Mouse (Mus musculus) spleen, postnatal 4 days (tissue): ENCODE measurements around the gene Atp5g1.

ENCODE experiments used
- DNase-seq, 2 experiments: peaks; one replicate each; pipeline ENCODE4 v3.0.0; 2022; ENCODE audit warnings: low spot score in 2 of 2

Atp5g1 gene

GRCm38 (mm10) chr11:96073295-96073993 lies 2.0 kb downstream of the Atp5g1 start:
- no peak for DNase-seq

GRCm38 (mm10) chr11:96071013-96071412 lies 4.5 kb downstream of the Atp5g1 start:
- DNase-seq, result no peak

GRCm38 (mm10) chr11:96070353-96070752 lies 5.1 kb downstream of the Atp5g1 start:
- DNase-seq, result no peak

- no peak for DNase-seq
These were observed 7.2 kb downstream of the Atp5g1 start for GRCm38 (mm10) chr11:96068231-96068630.

- DNase-seq, result peak; percentile 99
These were observed 10.1 kb downstream of the Atp5g1 start, which contains the start of gene Ube2z for GRCm38 (mm10) chr11:96065215-96065911. Ube2z (minus strand) TSS chr11:96065388.

GRCm38 (mm10) chr11:96064521-96065214 lies 10.8 kb downstream of the Atp5g1 start:
- peak; percentile 56 to 78 for DNase-seq

- DNase-seq, result no peak
These were observed 17.2 kb downstream of the Atp5g1 start for GRCm38 (mm10) chr11:96058309-96058708.

- no peak for DNase-seq
These were observed 24.6 kb downstream of the Atp5g1 start for GRCm38 (mm10) chr11:96050854-96051253.

GRCm38 (mm10) chr11:96049939-96050338 lies 25.5 kb downstream of the Atp5g1 start:
- DNase-seq, result no peak

- DNase-seq, result no peak
These were observed 27.7 kb downstream of the Atp5g1 start for GRCm38 (mm10) chr11:96047469-96048373.

GRCm38 (mm10) chr11:96046793-96047192 lies 28.7 kb downstream of the Atp5g1 start:
- DNase-seq, result no peak

GRCm38 (mm10) chr11:96046028-96046427 lies 29.4 kb downstream of the Atp5g1 start:
- DNase-seq, result no peak

- DNase-seq, result no peak
These were observed 30.5 kb downstream of the Atp5g1 start for GRCm38 (mm10) chr11:96044803-96045567.

- DNase-seq, result no peak
These were observed 36.9 kb downstream of the Atp5g1 start for GRCm38 (mm10) chr11:96038560-96038959.

GRCm38 (mm10) chr11:96037499-96037898 lies 38.0 kb downstream of the Atp5g1 start:
- no peak for DNase-seq

GRCm38 (mm10) chr11:96035133-96035532 lies 40.3 kb downstream of the Atp5g1 start:
- DNase-seq, result no peak

- DNase-seq, result peak; percentile 90 to 96
These were observed 40.8 kb downstream of the Atp5g1 start, which contains the start of gene Snf8 for GRCm38 (mm10) chr11:96034596-96035052. Snf8 (plus strand) TSS chr11:96034885.

GRCm38 (mm10) chr11:96034116-96034515 lies 41.4 kb downstream of the Atp5g1 start:
- no peak for DNase-seq

GRCm38 (mm10) chr11:96033264-96033663 lies 42.2 kb downstream of the Atp5g1 start:
- DNase-seq, result no peak

GRCm38 (mm10) chr11:96031701-96032100 lies 43.8 kb downstream of the Atp5g1 start:
- DNase-seq, result no peak

- no peak for DNase-seq
These were observed 44.9 kb downstream of the Atp5g1 start for GRCm38 (mm10) chr11:96030571-96030970.
